Mouse (Mus musculus) CH12.LX (cell line): ENCODE measurements around the gene Senp5. TPM values are rescaled to one million over a fixed set of nuclear protein-coding genes. Genes with fewer than 3 reads are reported as not detected.
A peak's percentile ranks its signal among the peaks of the same experiment; 100 is the strongest.

Experiments used
- DNase-seq: peaks from one replicate; pipeline ENCODE4 v3.0.0-alpha.2; 2013; ENCODE audit errors: extremely low read depth
- H3K27ac ChIP-seq: 2 replicates; pipeline ENCODE4 v1.5.1; 2012; ENCODE audit warnings: low read depth, mild to moderate bottlenecking, control low read depth, moderate library complexity; ENCODE audit not compliant: insufficient read depth
- H3K27me3 ChIP-seq: replicated peaks from 2 replicates; pipeline ENCODE3; 2012; ENCODE audit warnings: inconsistent platforms
- H3K36me3 ChIP-seq, 2 experiments: replicated peaks in 1 of 2; 2 replicates each; pipeline versions ENCODE3 to v1.6.1; 2012; ENCODE audit warnings: inconsistent platforms in 1 of 2, low read length in 1 of 2, mild to moderate bottlenecking in 1 of 2, mixed read lengths in 1 of 2, moderate library complexity in 1 of 2; ENCODE audit not compliant: control insufficient read depth in 1 of 2, insufficient read depth in 1 of 2
- H3K4me1 ChIP-seq, 2 experiments: 2 replicates each; pipeline ENCODE4 v1.6.1; 2012; ENCODE audit warnings: inconsistent platforms in 1 of 2, moderate library complexity in 1 of 2; ENCODE audit not compliant: insufficient read depth in 2 of 2, control insufficient read depth in 1 of 2
- H3K4me2 ChIP-seq: 2 replicates; pipeline ENCODE4 v1.6.1; 2012; ENCODE audit warnings: low read depth, mild to moderate bottlenecking, control low read depth; ENCODE audit not compliant: poor library complexity, insufficient read depth, severe bottlenecking
- H3K4me3 ChIP-seq, 3 experiments: fragments of 150-350 bp in 1 of 3; sonication (generic) in 1 of 3; replicated peaks in 1 of 3; 2 replicates each; pipeline versions ENCODE3 to v1.5.1; 2011 to 2012; ENCODE audit warnings: low read depth in 2 of 3, low read length in 2 of 3, mild to moderate bottlenecking in 2 of 3, moderate library complexity in 2 of 3, control low read depth in 1 of 3, improper control_type of control experiment in 1 of 3, inconsistent platforms in 1 of 3, mixed read lengths in 1 of 3; ENCODE audit not compliant: poor library complexity in 1 of 3
- H3K79me2 ChIP-seq: replicated peaks from 2 replicates; pipeline ENCODE4 v1.6.1; 2012; ENCODE audit warnings: mild to moderate bottlenecking, moderate library complexity; ENCODE audit not compliant: control insufficient read depth, poor library complexity, insufficient read depth, severe bottlenecking; ENCODE audit errors: extremely low read depth
- H3K9ac ChIP-seq: 2 replicates; pipeline ENCODE4 v1.6.1; 2012; ENCODE audit warnings: low read depth, mild to moderate bottlenecking, control low read depth, moderate library complexity; ENCODE audit not compliant: insufficient read depth
- H3K9me3 ChIP-seq: replicated peaks from 2 replicates; pipeline ENCODE3; 2012; ENCODE audit warnings: low read length, inconsistent platforms, mixed read lengths
- E2F4 ChIP-seq: IDR thresholded peaks from 2 replicates; pipeline ENCODE4 v1.6.1; 2011; ENCODE audit warnings: low read depth, low read length, improper control_type of control experiment; ENCODE audit not compliant: insufficient replicate concordance
- ELF1 ChIP-seq: IDR thresholded peaks from 2 replicates; pipeline ENCODE4 v1.6.1; 2014; ENCODE audit warnings: low read depth, mild to moderate bottlenecking, inconsistent platforms, low read length, improper control_type of control experiment
- ETS1 ChIP-seq: conservative IDR thresholded peaks from 2 replicates; pipeline ENCODE4 v1.6.1; 2012; ENCODE audit warnings: low read depth, mild to moderate bottlenecking, inconsistent platforms, low read length, improper control_type of control experiment, moderate library complexity
- HCFC1 ChIP-seq: IDR thresholded peaks from 2 replicates; pipeline ENCODE4 v1.6.1; 2012; ENCODE audit warnings: low read depth, mild to moderate bottlenecking, inconsistent platforms, low read length, improper control_type of control experiment
- JUN ChIP-seq: IDR thresholded peaks from 2 replicates; pipeline ENCODE4 v1.6.1; 2011; ENCODE audit warnings: low read depth, mild to moderate bottlenecking, low read length, improper control_type of control experiment, moderate library complexity; ENCODE audit not compliant: insufficient read depth
- JUND ChIP-seq: conservative IDR thresholded peaks from 2 replicates; pipeline ENCODE4 v1.6.1; 2011; ENCODE audit warnings: low read depth, low read length, improper control_type of control experiment
- KAT2A ChIP-seq: IDR thresholded peaks from 2 replicates; pipeline ENCODE4 v1.6.1; 2012; ENCODE audit warnings: low read length, improper control_type of control experiment, inconsistent platforms; ENCODE audit not compliant: insufficient replicate concordance
- MAFK ChIP-seq: IDR thresholded peaks from 2 replicates; pipeline ENCODE4 v1.6.1; 2011; ENCODE audit warnings: low read length, improper control_type of control experiment; ENCODE audit not compliant: insufficient replicate concordance
- MAZ ChIP-seq: IDR thresholded peaks from 2 replicates; pipeline ENCODE4 v1.6.1; 2012; ENCODE audit warnings: low read depth, mild to moderate bottlenecking, inconsistent platforms, low read length, improper control_type of control experiment, moderate library complexity
- MYC ChIP-seq: IDR thresholded peaks from 2 replicates; pipeline ENCODE4 v1.6.1; 2011; ENCODE audit warnings: low read depth, mild to moderate bottlenecking, improper control_type of control experiment, low read length
- NELFE ChIP-seq: IDR thresholded peaks from 2 replicates; pipeline ENCODE4 v1.6.1; 2011; ENCODE audit warnings: low read depth, low read length, improper control_type of control experiment
- PAX5 ChIP-seq: IDR thresholded peaks from 2 replicates; pipeline ENCODE4 v1.6.1; 2012; ENCODE audit warnings: low read length, inconsistent platforms, mixed read lengths
- POLR2AphosphoS2 ChIP-seq: IDR thresholded peaks from 2 replicates; pipeline ENCODE4 v1.6.1; 2011; ENCODE audit warnings: low read depth, low read length, improper control_type of control experiment
- RAD21 ChIP-seq: IDR thresholded peaks from 2 replicates; pipeline ENCODE4 v1.6.1; 2011; ENCODE audit warnings: low read depth, mild to moderate bottlenecking, low read length, improper control_type of control experiment, moderate library complexity
- USF1 ChIP-seq: IDR thresholded peaks from 2 replicates; pipeline ENCODE4 v1.6.1; 2014; ENCODE audit warnings: low read depth, mild to moderate bottlenecking, inconsistent platforms, low read length, improper control_type of control experiment
- USF2 ChIP-seq: conservative IDR thresholded peaks from 2 replicates; pipeline ENCODE4 v1.6.1; 2011; ENCODE audit warnings: low read depth, low read length, improper control_type of control experiment
- ZC3H11A ChIP-seq: IDR thresholded peaks from 2 replicates; pipeline ENCODE4 v1.6.1; 2012; ENCODE audit warnings: low read depth, mild to moderate bottlenecking, inconsistent platforms, low read length, improper control_type of control experiment
- ZKSCAN1 ChIP-seq: IDR thresholded peaks from 2 replicates; pipeline ENCODE4 v1.6.1; 2012; ENCODE audit warnings: low read depth, inconsistent platforms, low read length, improper control_type of control experiment, borderline replicate concordance
- ZNF384 ChIP-seq: IDR thresholded peaks from 2 replicates; pipeline ENCODE4 v1.6.1; 2012; ENCODE audit warnings: low read depth, low read length, improper control_type of control experiment, inconsistent platforms
- dilution Hi-C: fragments of 300-500 bp; cut with MboI; formaldehyde crosslinking; loops from 2 replicates; pipeline ENCODE4 v1.14.3; 2020; ENCODE audit warnings: low sequenced_read_pairs; ENCODE audit not compliant: extremely low pct_unique_long_range_greater_than_20kb, extremely low pct_ligation_motif_present
- in situ Hi-C: fragments of 300-500 bp; cut with MboI; formaldehyde crosslinking; loops from 3 replicates; pipeline ENCODE4 v1.14.3; 2019; ENCODE audit warnings: low sequenced_read_pairs, low pct_ligation_motif_present, low pct_unique_long_range_greater_than_20kb, mixed read lengths
- polyA plus RNA-seq: library from polyadenylated mRNA; unstranded; fragments of >175 nt; gene quantifications from 2 replicates; pipeline ENCODE4 v1.2.1, GENCODE M21; 2012; ENCODE audit warnings: low read depth; ENCODE audit not compliant: insufficient read length
- total RNA-seq, 2 experiments: library from RNA; depleted of rRNA; stranded (reverse); fragments of 300-350 nt in 1 of 2; fragments of >200 nt in 1 of 2; gene quantifications; 2 replicates each; pipeline ENCODE4 v1.2.3; 2012 to 2014

The Senp5 gene
- total and polyA plus RNA-seq, 3 experiments, result 19.3 to 31.2 (median 28.8) TPM

DNA sequence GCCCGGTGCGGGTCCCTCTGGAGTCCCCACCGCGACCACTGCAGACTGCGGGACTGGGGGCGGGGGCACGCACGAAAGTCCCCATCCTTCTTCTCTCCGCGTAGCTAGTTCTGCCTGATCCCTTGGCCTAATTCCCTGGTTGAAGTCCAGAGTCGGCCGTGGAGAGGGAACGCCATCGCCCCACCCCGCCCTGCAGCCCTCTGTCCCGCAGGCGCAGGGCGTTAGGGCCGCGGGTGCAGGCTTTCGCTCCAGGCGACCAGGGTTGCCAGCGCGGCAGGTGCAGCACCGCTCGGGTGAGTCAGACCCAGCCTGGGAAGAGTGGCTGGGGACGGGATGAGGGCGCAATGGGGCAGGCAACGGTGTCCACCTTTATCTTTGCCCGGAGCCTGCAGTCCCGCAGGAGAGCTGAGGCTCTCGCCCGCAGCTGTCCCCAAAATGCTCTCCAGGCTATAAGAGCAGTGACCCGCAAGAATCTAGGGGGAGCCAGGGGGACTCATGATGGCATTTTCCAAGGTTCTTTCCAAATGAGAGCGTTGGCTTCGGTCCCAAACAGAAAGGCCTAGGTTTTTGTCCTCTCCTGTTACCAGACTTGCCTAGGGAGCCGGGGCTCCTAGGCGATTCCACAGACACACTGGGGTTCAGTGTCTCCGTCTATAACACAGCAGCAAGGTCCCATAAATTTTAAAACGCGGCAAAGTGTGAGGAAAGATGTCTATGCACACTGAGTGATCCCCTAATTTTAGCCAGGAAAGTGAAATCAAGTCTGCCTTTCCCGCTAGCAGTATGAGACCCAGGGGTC, 69.1 kb downstream of the Senp5 start, which contains the start of gene Pigz:
Gene Pigz, plus strand, starts transcription at position 101 of the 799 bp plus-strand sequence.
- H3K4me2 ChIP-seq, result no peak within 1 kb of the TSS
- H3K9ac ChIP-seq, result no peak within 1 kb of the TSS
- H3K4me3 ChIP-seq, result peak within 1 kb of the TSS in 1 of 3 experiments; percentile 21
- dilution Hi-C loops (no loop called here), in situ Hi-C loops (no loop called here)
- H3K79me2 ChIP-seq, result no peaks in the 10 kb centered on the region
- H3K4me1 ChIP-seq, result peaks cover 1 to 22% of the 10 kb centered on the region in 2 experiments; a peak in 3 of 4 replicates
- H3K27me3 ChIP-seq, result no peaks in the 10 kb centered on the region
- DNase-seq, result no peak
- TF ChIP-seq HCFC1 (no peak), MYC (no peak), RAD21 (no peak), USF1 (no peak), MAFK (no peak), ETS1 (no peak), KAT2A (no peak), E2F4 (no peak), NELFE (no peak), ZC3H11A (no peak), ZNF384 (no peak), MAZ (no peak), JUND (no peak)
- TF ChIP-seq, all 38 proteins: peak for 0
- H3K36me3 ChIP-seq, result peaks cover 9 to 68% of the 10 kb centered on the region in 2 experiments
- no peak within 1 kb of the TSS for H3K27ac ChIP-seq
- peaks cover 75% of the 10 kb centered on the region for H3K9me3 ChIP-seq

DNA sequence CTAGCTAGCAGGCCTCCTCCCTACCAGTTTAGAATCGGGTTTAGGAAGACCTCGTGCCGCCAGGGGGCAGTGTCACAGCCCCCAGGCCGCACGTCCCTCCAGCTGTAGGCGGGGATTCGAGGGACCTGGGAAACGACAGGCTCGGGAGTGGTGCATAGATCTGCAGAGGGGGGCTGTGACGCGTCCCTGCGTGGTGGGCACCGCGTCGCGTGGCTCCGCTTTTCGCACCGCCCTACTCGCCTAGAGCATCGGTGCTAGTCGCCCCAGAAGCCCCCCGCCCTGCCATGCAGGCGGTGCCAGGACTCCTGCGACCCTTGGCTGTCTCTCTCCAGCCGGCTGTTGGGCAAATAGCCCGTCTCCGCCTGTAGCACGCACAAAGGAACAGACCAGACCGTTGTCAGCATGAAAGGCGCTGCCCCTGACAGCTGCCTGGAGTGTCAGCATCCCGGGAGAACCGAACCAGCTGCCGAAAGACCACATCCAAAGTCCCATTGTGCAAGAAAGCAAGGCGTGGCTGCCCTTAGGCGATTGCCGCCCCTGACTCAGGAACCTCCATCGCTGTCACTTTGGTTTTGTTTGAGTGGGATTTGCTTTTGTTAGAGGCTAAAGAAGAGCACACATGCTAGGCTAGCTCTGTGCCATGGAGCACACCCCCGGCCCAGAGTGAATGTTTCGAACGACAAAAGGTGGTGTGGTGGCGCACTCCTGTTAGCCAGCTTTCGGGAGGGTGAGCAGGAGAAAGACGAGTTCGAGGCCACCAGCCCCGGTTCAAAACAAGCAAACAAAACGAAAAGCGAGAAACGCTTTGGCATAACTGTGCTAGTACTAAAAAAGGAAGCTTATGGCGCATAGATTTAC, 70.0 kb downstream of the Senp5 start:
- Histone ChIP-seq H3K9me3 (peaks cover 78% of the 10 kb centered on the region), H3K9ac (no peak overlapping the region), H3K36me3 (peaks cover 9 to 76% of the 10 kb centered on the region in 2 experiments), H3K4me3 (peak overlapping the region in 1 of 3 experiments; percentile 21), H3K27ac (no peak overlapping the region), H3K79me2 (no peaks in the 10 kb centered on the region), H3K4me1 (peaks cover 3 to 24% of the 10 kb centered on the region in 2 experiments; a peak in 3 of 4 replicates), H3K27me3 (no peaks in the 10 kb centered on the region), H3K4me2 (no peak overlapping the region)
- no peak for TF ChIP-seq MYC
- TF ChIP-seq ZKSCAN1, result no peak
- TF ChIP-seq MAFK, result no peak
- no peak for TF ChIP-seq POLR2AphosphoS2
- TF ChIP-seq ELF1, result no peak
- TF ChIP-seq KAT2A, result no peak
- no peak for TF ChIP-seq JUN
- TF ChIP-seq USF2, result no peak
- no peak for TF ChIP-seq E2F4
- TF ChIP-seq PAX5, result no peak
- dilution Hi-C loops, result no loop called here
- in situ Hi-C loops, result no loop called here
- no peak for DNase-seq
